Comparison of ENCODE assay signal across 30 mouse cellular contexts in the genomic region with DNA sequence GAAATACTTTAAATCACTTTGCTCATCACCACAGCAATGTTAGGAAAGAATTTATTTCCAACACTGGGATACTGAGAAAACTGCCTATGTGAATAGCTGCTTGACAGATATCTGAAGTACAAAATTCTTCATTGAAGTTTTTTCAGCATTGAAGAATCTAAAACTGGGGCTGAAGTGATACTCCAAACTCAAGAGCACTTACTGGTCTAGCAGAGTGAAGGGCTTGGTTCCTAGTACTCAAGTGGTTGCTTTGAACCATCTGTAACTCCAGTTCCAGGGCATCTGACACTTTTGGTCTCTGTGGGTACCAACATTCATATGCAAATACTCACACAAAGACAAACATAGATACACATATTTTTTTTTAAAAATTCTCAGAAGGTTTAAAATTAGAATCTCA.
DNase-seq lines count a peak whose midpoint lies in the region; ATAC-seq and TF ChIP-seq lines count a peak whose summit lies in the region.
"Had no signal": no experiment of that assay in that cellular context is flagged by ENCODE, and none has a peak within 500 bp of the region (broad histone marks: within the 10 kb centered on the region; RNA-seq: fewer than 3 reads in every experiment).

No protein-coding gene starts in this region.

- no peak for TF ChIP-seq POLR2A in lung, adult 2 months (IDR thresholded peaks at IDR 0.05; ENCODE audit: borderline replicate concordance, extremely low read depth, low read depth, low read length)

- no peak overlapping the region for H3K4me3 ChIP-seq in lung, adult 2 months (replicated peaks; ENCODE audit: extremely low read depth, low read depth, low read length)
- H3K4me3 ChIP-seq in lung, embryonic 16.5 days (ENCODE audit: low read length) = no peak overlapping the region
- no peak overlapping the region for H3K4me3 ChIP-seq in macrophage (ENCODE audit: inconsistent target)
- no peak overlapping the region for H3K4me3 ChIP-seq in heart, embryonic 10.5 days
- no peak overlapping the region for H3K4me3 ChIP-seq in forebrain, embryonic 11.5 days (ENCODE audit: low read depth, low read length)
- H3K4me3 ChIP-seq: embryonic facial prominence, embryonic 12.5 days; embryonic facial prominence, embryonic 15.5 days; erythroblast, embryonic 14.5 days; forebrain, embryonic 13.5 days; gastrocnemius, adult 2 months; heart, embryonic 13.5 days had no signal

- no peak overlapping the region for H3K9ac ChIP-seq in lung, embryonic 16.5 days (ENCODE audit: low read length)
- H3K9ac ChIP-seq in forebrain, embryonic 11.5 days (ENCODE audit: low read length) = no peak overlapping the region
- H3K9ac ChIP-seq: embryonic facial prominence, embryonic 12.5 days; embryonic facial prominence, embryonic 15.5 days; forebrain, embryonic 13.5 days; heart, embryonic 13.5 days; hindbrain, embryonic 14.5 days had no signal

- TF ChIP-seq CTCF in lung, adult 2 months (IDR thresholded peaks at IDR 0.05; ENCODE audit: insufficient read depth, low read length) = no peak

- no peak overlapping the region for H3K27ac ChIP-seq in lung, embryonic 16.5 days (ENCODE audit: low read length)
- H3K27ac ChIP-seq in macrophage = peak overlapping the region; percentile 48; the same call in 1 of the 2 replicates
- no peak overlapping the region for H3K27ac ChIP-seq in heart, embryonic 10.5 days
- H3K27ac ChIP-seq in forebrain, embryonic 11.5 days (ENCODE audit: low read depth, low read length) = no peak overlapping the region
- H3K27ac ChIP-seq: embryonic facial prominence, embryonic 12.5 days; embryonic facial prominence, embryonic 15.5 days; forebrain, embryonic 13.5 days; gastrocnemius, adult 2 months; heart, embryonic 13.5 days; hindbrain, embryonic 14.5 days; hindbrain, postnatal 0 days had no signal

- H3K4me2 ChIP-seq in lung, embryonic 16.5 days (ENCODE audit: low read depth, low read length) = no peak overlapping the region
- no peak overlapping the region for H3K4me2 ChIP-seq in forebrain, embryonic 11.5 days (ENCODE audit: low read depth, low read length, severe bottlenecking)
- H3K4me2 ChIP-seq: embryonic facial prominence, embryonic 12.5 days; embryonic facial prominence, embryonic 15.5 days; forebrain, embryonic 13.5 days; heart, embryonic 13.5 days; hindbrain, embryonic 14.5 days had no signal

- H3K4me1 ChIP-seq in lung, adult 2 months (ENCODE audit: control insufficient read depth, insufficient read depth, low read length) = no peaks in the 10 kb centered on the region
- H3K4me1 ChIP-seq in lung, embryonic 16.5 days (replicated peaks; ENCODE audit: control insufficient read depth, insufficient read depth, low read length) = no peaks in the 10 kb centered on the region
- no peaks in the 10 kb centered on the region for H3K4me1 ChIP-seq in heart, embryonic 10.5 days
- H3K4me1 ChIP-seq in forebrain, embryonic 11.5 days (replicated peaks; ENCODE audit: control insufficient read depth, insufficient read depth, low read length) = no peaks in the 10 kb centered on the region
- H3K4me1 ChIP-seq: embryonic facial prominence, embryonic 12.5 days; embryonic facial prominence, embryonic 15.5 days; forebrain, embryonic 13.5 days; heart, embryonic 13.5 days had no signal

- H3K27me3 ChIP-seq in lung, embryonic 16.5 days (ENCODE audit: control insufficient read depth, insufficient read depth, low read depth, low read length) = no peaks in the 10 kb centered on the region
- H3K27me3 ChIP-seq in heart, embryonic 10.5 days (ENCODE audit: insufficient read depth, poor library complexity, severe bottlenecking) = no peaks in the 10 kb centered on the region
- H3K27me3 ChIP-seq in forebrain, embryonic 11.5 days (ENCODE audit: control insufficient read depth, insufficient read depth, low read length) = no peaks in the 10 kb centered on the region
- H3K27me3 ChIP-seq: CH12.LX; embryonic facial prominence, embryonic 12.5 days; embryonic facial prominence, embryonic 15.5 days; forebrain, embryonic 13.5 days; heart, embryonic 13.5 days had no signal

- no peaks in the 10 kb centered on the region for H3K9me3 ChIP-seq in lung, embryonic 16.5 days (ENCODE audit: control insufficient read depth, low read length)
- H3K9me3 ChIP-seq in heart, embryonic 10.5 days = no peaks in the 10 kb centered on the region
- no peaks in the 10 kb centered on the region for H3K9me3 ChIP-seq in forebrain, embryonic 11.5 days (ENCODE audit: control insufficient read depth, low read length)
- H3K9me3 ChIP-seq: embryonic facial prominence, embryonic 12.5 days; embryonic facial prominence, embryonic 15.5 days; forebrain, embryonic 13.5 days; G1E; heart, embryonic 13.5 days had no signal

- DNase-seq in lung, adult 18-20 months = peak; percentile 5 to 42
- DNase-seq in lung, adult 2 months = no peak
- DNase-seq in lung, postnatal 14 days = peak; percentile 35
- no peak for DNase-seq in heart, embryonic 10.5 days (ENCODE audit: low spot score)
- no peak for DNase-seq in spleen, adult 18-20 months
- DNase-seq in forebrain, embryonic 11.5 days (ENCODE audit: low spot score) = no peak
- DNase-seq: adrenal gland, postnatal 10 days; adrenal gland, postnatal 36 days; cerebellum, adult 11 months; cerebellum, adult 2 months; cerebellum, adult 9-11 months; cerebellum, postnatal 25 days; gastrocnemius, adult 2 months; gastrocnemius, postnatal 25 days; heart, adult 18-20 months; heart, postnatal 14 days; heart, postnatal 4 days had no signal

- H3K79me2 ChIP-seq in macrophage (ENCODE audit: inconsistent target) = no peaks in the 10 kb centered on the region

- H3K36me3 ChIP-seq in lung, embryonic 16.5 days (ENCODE audit: control insufficient read depth, insufficient read depth, low read length) = no peaks in the 10 kb centered on the region
- H3K36me3 ChIP-seq in macrophage (ENCODE audit: inconsistent target) = no peaks in the 10 kb centered on the region
- H3K36me3 ChIP-seq in heart, embryonic 10.5 days = no peaks in the 10 kb centered on the region
- no peaks in the 10 kb centered on the region for H3K36me3 ChIP-seq in forebrain, embryonic 11.5 days (ENCODE audit: control insufficient read depth, insufficient read depth, low read length)
- H3K36me3 ChIP-seq: embryonic facial prominence, embryonic 12.5 days; embryonic facial prominence, embryonic 15.5 days; G1E; heart, embryonic 13.5 days had no signal

- peak; percentile 74; the same call in 1 of the 2 replicates for ATAC-seq in lung, embryonic 16.5 days (ENCODE audit: low read depth)
- no peak for ATAC-seq in forebrain, embryonic 11.5 days (replicated peaks; ENCODE audit: low FRiP score)
- ATAC-seq: forebrain, embryonic 13.5 days; forebrain, embryonic 16.5 days; hindbrain, postnatal 0 days; Patski had no signal

Comparison
In these comparisons a context has a peak if more than half of its experiments do, and no peak if none do; other contexts are left out.
1. DNase-seq: peak in lung, adult 18-20 months (2 of 2) and lung, postnatal 14 days (single experiment); none in lung, adult 2 months (single experiment), heart, embryonic 10.5 days (single experiment), spleen, adult 18-20 months (0 of 2) and forebrain, embryonic 11.5 days (single experiment).